Mouse (Mus musculus) kidney, adult 2 months (tissue): Measurements from ENCODE around the gene Hdgfl3. TPM values are rescaled to one million over a fixed set of nuclear protein-coding genes. Genes with fewer than 3 reads are reported as not detected.

Source experiments
- DNase-seq: peaks from one replicate; pipeline ENCODE4 v3.0.0; 2021
- H3K27ac ChIP-seq: fragments of 200-500 bp; 2 replicates; pipeline ENCODE4 v1.5.1; 2012; ENCODE audit warnings: low read depth, low read length, control low read depth, inconsistent platforms; ENCODE audit not compliant: insufficient read depth
- H3K27me3 ChIP-seq: fragments of 200-500 bp; replicated peaks from 2 replicates; pipeline ENCODE4 v1.6.1; 2012; ENCODE audit warnings: mild to moderate bottlenecking, moderate library complexity, low read length, inconsistent platforms; ENCODE audit not compliant: control insufficient read depth, insufficient read depth
- H3K36me3 ChIP-seq: fragments of 200-500 bp; 2 replicates; pipeline ENCODE4 v1.6.1; 2012; ENCODE audit warnings: mild to moderate bottlenecking, moderate library complexity, low read length, inconsistent platforms; ENCODE audit not compliant: control insufficient read depth, insufficient read depth
- H3K4me1 ChIP-seq: fragments of 200-500 bp; 2 replicates; pipeline ENCODE4 v1.6.1; 2011; ENCODE audit warnings: low read length; ENCODE audit not compliant: control insufficient read depth, insufficient read depth
- H3K4me3 ChIP-seq: fragments of 200-500 bp; 2 replicates; pipeline ENCODE4 v1.5.1; 2011; ENCODE audit warnings: mild to moderate bottlenecking, low read depth, low read length, control low read depth; ENCODE audit not compliant: insufficient read depth
- CTCF ChIP-seq: fragments of 200-500 bp; conservative IDR thresholded peaks from 2 replicates; pipeline ENCODE4 v1.5.1; 2011; ENCODE audit warnings: low read depth, mild to moderate bottlenecking, control low read depth, low read length, moderate library complexity, mixed read lengths; ENCODE audit not compliant: insufficient read depth, insufficient read length
- POLR2A ChIP-seq: fragments of 200-500 bp; IDR thresholded peaks from one replicate; pipeline ENCODE4 v1.6.1; 2011; ENCODE audit warnings: low read depth, low read length, control low read depth
- WGBS: fragments of 180-500 bp; shearing (Covaris S2); methylation state at CpG from one replicate; pipeline ENCODE4 v1.1.7; 2018; 5-methylcytosine and 5-hydroxymethylcytosine counted together
- polyA plus RNA-seq: library from polyadenylated mRNA; depleted of rRNA; stranded (reverse); fragments of >200 nt; gene quantifications from 2 replicates; pipeline ENCODE4 v1.2.3, GENCODE M21; 2012

The Hdgfl3 gene
- polyA plus RNA-seq, 1 experiment, result 1.5 TPM

DNA sequence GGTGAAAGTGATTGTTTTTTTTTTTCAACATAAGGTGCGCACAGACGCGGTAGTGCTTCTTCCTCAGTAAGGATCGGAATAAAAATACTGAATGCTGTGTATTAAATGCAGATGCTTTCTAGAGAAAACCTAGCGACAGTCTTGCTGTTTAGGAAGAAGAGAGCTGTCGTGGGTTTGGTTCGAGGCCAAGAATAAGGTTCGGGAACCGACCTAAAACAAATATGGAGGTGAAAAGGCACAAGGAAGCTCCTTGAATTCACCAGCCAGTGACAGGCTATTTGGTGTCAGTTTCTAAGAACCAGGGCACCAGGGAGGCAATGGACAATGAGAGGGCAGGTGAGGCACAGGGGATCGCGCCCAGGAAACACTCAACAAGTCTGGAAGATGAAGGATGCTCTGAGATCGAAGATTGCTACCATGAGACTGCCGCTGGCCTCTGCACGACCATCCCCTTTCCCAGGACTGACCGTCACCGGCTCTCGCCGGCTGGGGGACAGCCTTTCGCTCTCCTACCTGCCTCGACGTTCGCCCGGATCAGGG, 1.1 kb downstream of the Hdgfl3 start:
- no peak overlapping the region for H3K27ac ChIP-seq
- peak overlapping the region; percentile 72 for H3K4me3 ChIP-seq
- whole genome bisulfite sequencing, result 9% methylated on average over 23 of the region's 23 CpGs
- no peaks in the 10 kb centered on the region for H3K36me3 ChIP-seq
- 0 out of 2 replicates have a peak, but pooled peaks cover 3% of the 10 kb centered on the region for H3K4me1 ChIP-seq
- DNase-seq, result peak; percentile 19
- no peak for TF ChIP-seq CTCF
- no peak for TF ChIP-seq POLR2A
- no peaks in the 10 kb centered on the region for H3K27me3 ChIP-seq

DNA sequence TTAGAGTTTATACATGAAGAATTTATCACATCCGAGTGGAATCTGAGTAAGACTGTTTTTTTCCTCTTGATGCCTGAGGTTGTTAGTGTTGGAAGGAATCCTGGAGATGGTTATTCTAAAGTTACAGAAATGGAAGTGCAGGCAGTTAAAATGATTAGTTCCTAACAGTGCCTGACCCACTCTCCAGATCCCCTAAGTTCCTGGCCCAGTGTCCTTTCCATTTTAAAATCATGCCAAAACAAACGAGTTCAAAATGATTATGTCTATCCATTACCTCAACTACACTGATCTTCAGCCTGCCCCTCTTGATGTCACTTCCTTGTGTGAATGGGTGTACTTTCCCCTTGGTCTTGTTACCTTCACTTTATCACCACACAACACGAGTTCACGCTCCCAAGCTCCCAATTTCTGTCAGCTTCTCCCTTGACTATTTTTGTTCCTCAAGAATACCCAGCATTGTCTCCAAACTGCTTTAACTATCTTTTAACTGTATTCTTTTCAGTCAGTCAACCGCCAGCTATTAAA, 1.7 kb downstream of the Hdgfl3 start:
- Histone ChIP-seq H3K4me3 (no peak overlapping the region), H3K36me3 (no peaks in the 10 kb centered on the region), H3K4me1 (0 out of 2 replicates have a peak, but pooled peaks cover 3% of the 10 kb centered on the region), H3K27me3 (no peaks in the 10 kb centered on the region), H3K27ac (no peak overlapping the region)
- WGBS, result 53% methylated on average over 5 of the region's 5 CpGs
- peak; percentile 30 for DNase-seq
- TF ChIP-seq POLR2A (no peak), CTCF (no peak)

DNA sequence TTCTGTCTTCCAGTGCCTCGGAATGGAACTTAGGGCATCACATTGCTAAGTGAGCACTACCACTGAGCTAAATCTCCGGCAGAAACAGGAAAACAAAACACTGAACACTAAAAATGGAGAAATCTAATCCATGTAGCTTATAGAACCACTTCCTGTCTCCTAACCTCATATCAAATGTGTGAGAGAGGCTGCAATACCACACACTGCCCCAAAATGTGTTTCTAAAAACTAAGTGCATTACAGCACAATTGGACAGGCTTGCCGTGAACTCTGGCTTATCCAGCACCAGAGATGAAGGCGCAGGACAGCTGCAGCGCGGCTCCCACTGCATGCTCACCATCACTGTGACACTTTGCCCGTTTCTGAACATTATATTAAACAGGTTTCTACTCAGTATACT, 5.3 kb downstream of the Hdgfl3 start:
- 86% methylated on average over 7 of the region's 7 CpGs for WGBS
- H3K4me1 ChIP-seq, result no peaks in the 10 kb centered on the region
- H3K27ac ChIP-seq, result no peak overlapping the region
- DNase-seq, result no peak
- no peaks in the 10 kb centered on the region for H3K27me3 ChIP-seq
- TF ChIP-seq POLR2A (no peak), CTCF (no peak)
- H3K36me3 ChIP-seq, result no peaks in the 10 kb centered on the region
- H3K4me3 ChIP-seq, result no peak overlapping the region

DNA sequence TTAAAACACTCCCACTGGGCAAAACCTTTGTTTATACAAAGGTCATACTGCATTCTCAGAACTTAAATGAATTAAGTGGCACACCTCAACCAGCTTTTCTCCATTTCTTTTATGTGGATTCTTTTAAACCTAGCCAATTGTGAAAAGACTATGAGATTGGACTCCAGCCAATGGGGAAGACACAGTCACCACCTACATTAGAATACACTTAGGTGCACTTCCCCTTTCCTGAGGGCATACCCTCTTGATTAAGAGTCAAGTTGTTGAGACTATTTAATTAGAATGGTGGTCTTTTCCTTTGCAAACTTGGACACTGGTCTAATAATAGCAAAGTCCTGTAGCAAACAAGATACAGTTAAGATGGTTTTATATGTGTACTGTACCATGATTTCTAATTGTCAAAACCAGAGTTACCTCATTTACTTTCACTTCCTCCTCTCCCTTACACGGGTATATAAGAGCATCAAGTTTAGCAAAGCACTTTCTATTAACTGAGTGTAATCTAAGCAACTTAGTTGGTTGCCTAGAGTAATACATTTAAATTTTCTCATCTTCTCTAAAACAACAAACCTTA, 12.8 kb downstream of the Hdgfl3 start:
- no peaks in the 10 kb centered on the region for H3K36me3 ChIP-seq
- no peaks in the 10 kb centered on the region for H3K4me1 ChIP-seq
- no peaks in the 10 kb centered on the region for H3K27me3 ChIP-seq
- WGBS, result 45% methylated on average over 1 of the region's 1 CpGs
- DNase-seq, result no peak
- TF ChIP-seq CTCF (no peak), POLR2A (no peak)
- no peak overlapping the region for H3K4me3 ChIP-seq
- no peak overlapping the region for H3K27ac ChIP-seq

DNA sequence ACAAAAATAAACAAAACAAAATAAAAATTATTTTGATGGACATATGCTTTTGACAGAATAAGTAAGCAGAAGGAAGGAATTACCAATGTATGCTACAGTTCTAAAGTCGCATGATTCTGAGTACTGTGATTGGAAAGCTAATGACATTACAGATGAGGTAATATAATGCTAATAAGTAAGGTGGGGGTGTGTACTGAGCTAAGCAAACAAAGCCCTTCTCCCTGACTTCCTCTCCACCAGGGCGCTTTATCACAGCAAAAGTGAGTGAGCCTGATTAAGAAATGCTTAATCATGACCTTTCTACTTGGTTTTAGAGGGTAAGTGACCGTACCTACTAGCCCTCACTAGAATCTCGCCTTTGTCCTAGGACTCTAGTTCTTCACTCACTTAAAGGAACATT, 14.0 kb downstream of the Hdgfl3 start:
- DNase-seq, result no peak
- no peaks in the 10 kb centered on the region for H3K4me1 ChIP-seq
- H3K36me3 ChIP-seq, result no peaks in the 10 kb centered on the region
- no peaks in the 10 kb centered on the region for H3K27me3 ChIP-seq
- H3K27ac ChIP-seq, result no peak overlapping the region
- H3K4me3 ChIP-seq, result no peak overlapping the region
- 87% methylated on average over 4 of the region's 4 CpGs for WGBS
- TF ChIP-seq POLR2A (no peak), CTCF (no peak)

DNA sequence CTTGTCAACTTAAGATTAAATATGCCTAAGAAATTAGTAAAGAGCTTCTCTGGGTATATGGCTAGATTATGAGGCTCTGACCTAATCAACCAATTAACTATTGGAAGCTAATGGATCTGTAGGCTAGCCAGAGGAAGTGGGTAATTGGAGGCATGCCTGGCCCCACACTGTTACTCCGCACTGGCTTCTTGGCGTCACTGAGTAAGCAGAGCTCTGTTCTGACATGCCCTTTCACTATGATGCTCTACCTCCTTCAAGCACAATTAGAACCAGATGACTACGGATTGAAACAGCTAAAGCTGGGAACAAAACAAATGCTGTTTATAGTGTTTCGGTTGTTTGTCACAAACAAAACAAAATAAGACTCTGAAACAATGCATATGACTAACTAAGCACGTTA, 16.0 kb downstream of the Hdgfl3 start:
- no peak overlapping the region for H3K4me3 ChIP-seq
- H3K4me1 ChIP-seq, result no peaks in the 10 kb centered on the region
- 79% methylated on average over 5 of the region's 5 CpGs for WGBS
- no peaks in the 10 kb centered on the region for H3K27me3 ChIP-seq
- no peak for DNase-seq
- TF ChIP-seq POLR2A (no peak), CTCF (no peak)
- no peak overlapping the region for H3K27ac ChIP-seq
- no peaks in the 10 kb centered on the region for H3K36me3 ChIP-seq

DNA sequence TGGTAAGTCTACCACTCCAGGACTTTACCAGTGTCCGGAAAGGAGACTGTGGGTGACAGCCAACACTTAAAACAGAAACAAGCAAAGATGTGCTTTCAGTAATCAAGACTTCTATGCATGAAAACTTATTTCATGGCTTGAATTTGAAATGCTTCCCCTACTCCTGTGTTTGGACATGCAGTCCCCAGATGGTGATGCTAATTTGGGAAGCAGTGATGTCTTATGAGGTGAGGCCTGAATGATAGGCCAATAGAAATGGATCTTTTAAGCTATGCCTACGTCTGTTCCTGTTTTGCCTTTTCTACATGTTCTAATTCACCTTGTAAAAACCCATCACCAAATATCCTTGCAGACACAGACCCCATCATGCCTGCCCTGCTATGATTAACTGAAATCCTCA, 29.3 kb downstream of the Hdgfl3 start:
- H3K4me3 ChIP-seq, result no peak overlapping the region
- no peak for DNase-seq
- H3K27ac ChIP-seq, result no peak overlapping the region
- 96% methylated on average over 2 of the region's 2 CpGs for WGBS
- no peaks in the 10 kb centered on the region for H3K36me3 ChIP-seq
- H3K27me3 ChIP-seq, result no peaks in the 10 kb centered on the region
- H3K4me1 ChIP-seq, result no peaks in the 10 kb centered on the region
- TF ChIP-seq POLR2A, result no peak
- no peak for TF ChIP-seq CTCF
